Mouse (Mus musculus): ENCODE measurements around the gene Fam53b.

GRCm38 (mm10) chr7:132681831-132682230 lies 131.9 kb downstream of the Fam53b start:
- TF ChIP-seq REST (IDR thresholded peaks at IDR 0.05; ENCODE audit: insufficient read depth, insufficient read length) (no peak), POLR2AphosphoS2 (IDR thresholded peaks at IDR 0.05; ENCODE audit: insufficient read length, low read depth) (no peak), CEBPB (IDR thresholded peaks at IDR 0.05; ENCODE audit: insufficient read depth, poor library complexity, severe bottlenecking) (no peak), TCF3 (IDR thresholded peaks at IDR 0.05; ENCODE audit: insufficient read length, low read depth) (no peak)
